Mouse (Mus musculus) testis, adult 2 months (tissue): ENCODE measurements around the gene Baiap2l2.

Experiments used
- CTCF ChIP-seq: fragments of 200-500 bp; IDR thresholded peaks from 2 replicates; pipeline ENCODE4 v1.5.1; 2012; ENCODE audit warnings: low read depth, mild to moderate bottlenecking, inconsistent platforms, low read length, moderate library complexity; ENCODE audit not compliant: control insufficient read depth, insufficient read depth, insufficient replicate concordance
- POLR2A ChIP-seq: fragments of 200-500 bp; IDR thresholded peaks from 2 replicates; pipeline ENCODE4 v1.6.1; 2012; ENCODE audit warnings: low read depth, mild to moderate bottlenecking, inconsistent platforms, low read length, moderate library complexity; ENCODE audit not compliant: control insufficient read depth

- no peak for TF ChIP-seq CTCF
- TF ChIP-seq POLR2A, result no peak
Measured at GRCm38 (mm10) chr15:79333409-79333808, 48.1 kb upstream of the Baiap2l2 start.
